Mouse (Mus musculus) embryonic fibroblast, embryonic 13.5 days (primary cell): Measurements from ENCODE around the gene Sh3d19.

Experiments
- CTCF ChIP-seq: IDR thresholded peaks from 2 replicates; pipeline ENCODE4 v1.5.1; 2011; ENCODE audit warnings: mild to moderate bottlenecking, control low read depth, low read length, moderate library complexity, borderline replicate concordance; ENCODE audit not compliant: insufficient read depth
- POLR2A ChIP-seq: IDR thresholded peaks from 2 replicates; pipeline ENCODE4 v1.6.1; 2011; ENCODE audit warnings: low read depth, mild to moderate bottlenecking, control low read depth, low read length, moderate library complexity

GRCm38 (mm10) chr3:86047686-86048408, 76.9 kb downstream of the Sh3d19 start:
- TF ChIP-seq CTCF (no peak), POLR2A (no peak)
